Mouse (Mus musculus) heart, postnatal 0 days (tissue): ENCODE results near the gene Gm12166. TPM values are rescaled to one million over a fixed set of nuclear protein-coding genes. Genes with fewer than 3 reads are reported as not detected.

Experiments
- ATAC-seq: fragments of 200-750 bp; cut with Nextera tagmentation; 2 replicates; pipeline ENCODE4 v1.8.0; 2017; ENCODE audit warnings: low read depth, moderate number of reproducible peaks, moderate library complexity; ENCODE audit not compliant: insufficient read depth
- DNase-seq: peaks from one replicate; pipeline ENCODE4 v3.0.0-alpha.2; 2016; ENCODE audit warnings: low spot score
- H3K27ac ChIP-seq: fragments of 300-500 bp; sonication (generic); 2 replicates; pipeline ENCODE4 v1.5.1; 2014; ENCODE audit warnings: low read depth, mild to moderate bottlenecking
- H3K27me3 ChIP-seq: fragments of 300-500 bp; sonication (generic); 2 replicates; pipeline ENCODE4 v1.6.1; 2014; ENCODE audit warnings: low read length, mixed read lengths; ENCODE audit not compliant: control insufficient read depth, insufficient read depth
- H3K36me3 ChIP-seq: fragments of 300-500 bp; sonication (generic); replicated peaks from 2 replicates; pipeline ENCODE4 v1.6.1; 2014; ENCODE audit warnings: low read length, mixed read lengths; ENCODE audit not compliant: control insufficient read depth, insufficient read depth
- H3K4me1 ChIP-seq: fragments of 300-500 bp; sonication (generic); 2 replicates; pipeline ENCODE4 v1.6.1; 2014; ENCODE audit warnings: antibody characterized with exemption; ENCODE audit not compliant: control insufficient read depth, insufficient read depth
- H3K4me2 ChIP-seq: fragments of 300-500 bp; sonication (generic); 2 replicates; pipeline ENCODE4 v1.6.1; 2014; ENCODE audit warnings: low read depth, mild to moderate bottlenecking, low read length, moderate library complexity
- H3K4me3 ChIP-seq: fragments of 300-500 bp; sonication (generic); 2 replicates; pipeline ENCODE4 v1.5.1; 2014; ENCODE audit warnings: low read depth, low read length
- H3K9ac ChIP-seq: fragments of 300-500 bp; sonication (generic); replicated peaks from 2 replicates; pipeline ENCODE4 v1.6.1; 2014; ENCODE audit warnings: low read depth, low read length, mixed read lengths
- H3K9me3 ChIP-seq: fragments of 300-500 bp; sonication (generic); replicated peaks from 2 replicates; pipeline ENCODE4 v1.6.1; 2016; ENCODE audit warnings: low read length; ENCODE audit not compliant: control insufficient read depth
- CTCF ChIP-seq: IDR thresholded peaks from 2 replicates; pipeline ENCODE4 v1.5.1; 2016; ENCODE audit warnings: antibody characterized with exemption, control low read depth, low read depth
- EP300 ChIP-seq: IDR thresholded peaks from 2 replicates; pipeline ENCODE4 v1.6.1; 2016; ENCODE audit warnings: antibody characterized with exemption, low read depth
- WGBS: fragments of 180-500 bp; shearing (Covaris S2); extraction: QIAGEN DNeasy Blood & Tissue Kit; methylation state at CpG from one replicate; pipeline ENCODE4 v1.1.7; 2014; 5-methylcytosine and 5-hydroxymethylcytosine counted together
- polyA plus RNA-seq: library from polyadenylated mRNA; unstranded; fragments of >200 nt; fragmentation: Nextera tagmentation; extraction: Ambion mirVana; gene quantifications from 2 replicates; pipeline ENCODE4 v1.2.1, GENCODE M21; 2015
- total RNA-seq: library from RNA; depleted of rRNA; stranded (reverse); fragments of >200 nt; gene quantifications from 2 replicates; pipeline ENCODE4 v1.2.3, GENCODE M21; 2014; ENCODE audit warnings: low replicate concordance

Gene Gm12166
- total and polyA plus RNA-seq, 2 experiments from 2014 or later, result 1.8 to 3.9 TPM

DNA sequence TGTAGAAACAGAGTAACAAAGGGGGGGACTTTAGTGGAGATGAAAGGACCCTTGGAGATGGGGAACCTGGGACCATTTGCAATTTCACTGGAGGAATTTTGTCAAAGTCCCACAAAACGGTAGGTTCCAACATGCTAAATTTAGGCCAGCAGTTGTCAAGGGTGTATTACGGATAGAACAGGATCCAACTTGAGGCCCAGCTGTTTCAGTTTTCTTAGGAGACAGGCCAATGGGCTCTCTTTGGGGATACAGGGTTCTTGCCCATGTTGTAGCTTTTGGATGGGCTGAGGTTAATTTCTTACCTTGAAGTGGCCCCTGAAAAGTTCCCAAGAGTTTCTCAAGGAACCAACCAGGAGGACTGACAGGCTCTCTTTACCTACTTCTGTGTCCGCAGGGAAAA is 4.9 kb downstream of the Gm12166 start:
- ATAC-seq (no peak), DNase-seq (no peak)
- H3K27ac ChIP-seq, result no peak overlapping the region
- H3K4me1 ChIP-seq, result no peaks in the 10 kb centered on the region
- H3K9ac ChIP-seq, result no peak overlapping the region
- H3K4me3 ChIP-seq, result no peak overlapping the region
- 72% methylated on average over 3 of the region's 3 CpGs for WGBS
- H3K9me3 ChIP-seq, result no peaks in the 10 kb centered on the region
- no peak overlapping the region for H3K4me2 ChIP-seq
- no peaks in the 10 kb centered on the region for H3K36me3 ChIP-seq
- H3K27me3 ChIP-seq, result no peaks in the 10 kb centered on the region
- TF ChIP-seq EP300, result no peak
- TF ChIP-seq CTCF, result no peak

DNA sequence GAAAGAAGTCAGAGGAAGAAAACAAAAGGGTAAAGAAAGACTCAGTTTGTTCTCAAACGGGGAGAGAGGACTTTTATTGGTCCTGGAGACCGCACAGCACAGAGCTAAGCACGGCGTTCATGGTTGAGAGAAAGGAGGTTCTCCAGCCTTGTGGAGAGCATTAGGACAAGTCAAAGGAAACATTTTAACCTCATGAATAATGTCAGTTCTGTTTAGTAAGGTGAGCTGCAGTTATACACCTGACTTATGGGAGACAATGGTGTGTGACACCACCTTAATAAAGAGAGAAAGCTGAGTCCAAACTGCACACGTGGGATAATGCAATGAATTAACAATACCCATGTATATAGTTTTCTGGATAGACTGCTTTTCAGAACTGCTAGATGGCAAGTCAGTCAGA is 7.3 kb downstream of the Gm12166 start:
- DNase-seq, result no peak
- Histone ChIP-seq H3K36me3 (no peaks in the 10 kb centered on the region), H3K9me3 (no peaks in the 10 kb centered on the region), H3K4me2 (no peak overlapping the region), H3K27me3 (no peaks in the 10 kb centered on the region), H3K4me3 (no peak overlapping the region), H3K9ac (no peak overlapping the region), H3K4me1 (no peaks in the 10 kb centered on the region), H3K27ac (no peak overlapping the region)
- TF ChIP-seq CTCF, result no peak
- TF ChIP-seq EP300, result no peak
- 92% methylated on average over 5 of the region's 5 CpGs for WGBS
- no peak for ATAC-seq

DNA sequence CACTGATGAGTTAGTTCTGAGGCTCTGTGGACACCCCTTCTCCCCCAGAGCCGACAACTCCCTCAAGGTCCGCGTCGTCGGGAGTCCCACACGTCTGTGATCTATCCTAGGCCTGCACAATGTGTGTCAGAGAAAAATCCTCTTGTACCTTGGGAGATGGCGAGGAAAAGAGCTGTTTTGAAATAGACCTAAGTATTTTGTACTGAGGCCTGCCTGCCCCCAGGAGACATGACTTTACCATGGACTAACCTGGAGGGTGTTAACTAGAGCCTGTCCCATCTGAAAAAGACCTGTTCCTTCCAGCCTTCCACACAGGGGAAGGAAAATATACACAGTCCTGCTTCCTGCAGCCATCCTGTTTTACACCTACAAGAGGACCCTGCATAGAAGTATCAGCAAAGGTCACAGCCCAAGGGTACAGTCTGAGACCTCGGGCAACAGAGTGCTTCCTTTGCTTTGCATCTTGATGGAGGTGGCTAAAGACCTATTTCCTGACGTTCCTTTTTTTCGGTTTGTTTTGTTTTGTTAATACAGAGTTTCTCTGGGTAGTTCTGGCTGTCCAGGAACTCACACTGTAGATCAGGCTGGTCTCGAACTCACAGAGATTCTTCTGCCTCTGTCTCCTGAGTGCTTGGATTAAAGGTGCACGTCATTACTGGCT is 10.4 kb downstream of the Gm12166 start:
- WGBS, result 63% methylated on average over 12 of the region's 12 CpGs
- Histone ChIP-seq H3K27ac (no peak overlapping the region), H3K4me3 (no peak overlapping the region), H3K4me2 (no peak overlapping the region), H3K27me3 (no peaks in the 10 kb centered on the region), H3K4me1 (peaks cover 3% of the 10 kb centered on the region; the same call in 1 of the 2 replicates), H3K9ac (no peak overlapping the region), H3K9me3 (no peaks in the 10 kb centered on the region), H3K36me3 (no peaks in the 10 kb centered on the region)
- TF ChIP-seq CTCF (no peak), EP300 (no peak)
- no peak for ATAC-seq
- DNase-seq, result no peak

GRCm38 (mm10) chr11:46040841-46041556 is 11.1 kb downstream of the Gm12166 start:
- H3K9ac ChIP-seq, result no peak overlapping the region
- H3K27ac ChIP-seq, result no peak overlapping the region
- H3K9me3 ChIP-seq, result no peaks in the 10 kb centered on the region
- ATAC-seq (no peak), DNase-seq (no peak)
- H3K27me3 ChIP-seq, result no peaks in the 10 kb centered on the region
- WGBS, result 77% methylated on average over 9 of the region's 9 CpGs
- no peak for TF ChIP-seq CTCF
- TF ChIP-seq EP300, result no peak
- H3K36me3 ChIP-seq, result no peaks in the 10 kb centered on the region
- no peak overlapping the region for H3K4me3 ChIP-seq
- H3K4me1 ChIP-seq, result peaks cover 3% of the 10 kb centered on the region; the same call in 1 of the 2 replicates
- no peak overlapping the region for H3K4me2 ChIP-seq

DNA sequence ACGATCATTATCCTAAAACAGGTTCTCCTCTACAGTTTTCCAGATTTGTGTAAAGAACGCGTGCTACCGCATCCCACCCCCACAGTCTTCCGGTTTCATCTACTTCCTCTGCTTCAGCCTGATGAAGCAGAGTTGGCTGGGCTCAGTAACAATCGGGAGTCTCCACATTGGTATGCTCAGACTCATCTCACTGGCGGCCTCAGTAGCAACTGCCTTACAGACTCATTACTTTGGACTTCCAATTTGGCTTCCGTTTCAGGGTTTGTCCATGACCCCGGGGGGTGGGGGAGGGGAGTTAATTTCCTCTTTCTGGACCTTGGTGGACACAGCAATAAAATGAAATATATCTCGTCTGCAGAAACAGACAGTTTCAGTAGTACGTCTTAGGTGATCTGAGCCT is 12.8 kb downstream of the Gm12166 start:
- no peaks in the 10 kb centered on the region for H3K27me3 ChIP-seq
- 0 out of 2 replicates have a peak overlapping the region, but pooled peaks have one; percentile 32 for H3K27ac ChIP-seq
- peaks cover 3% of the 10 kb centered on the region; the same call in 1 of the 2 replicates for H3K4me1 ChIP-seq
- H3K4me3 ChIP-seq, result no peak overlapping the region
- WGBS, result 50% methylated on average over 11 of the region's 11 CpGs
- no peak for TF ChIP-seq EP300
- no peak for TF ChIP-seq CTCF
- no peaks in the 10 kb centered on the region for H3K36me3 ChIP-seq
- ATAC-seq (peak; percentile 55; the same call in 1 of the 2 replicates), DNase-seq (peak; percentile 39)
- H3K9me3 ChIP-seq, result no peaks in the 10 kb centered on the region
- peak overlapping the region; percentile 28 for H3K4me2 ChIP-seq
- no peak overlapping the region for H3K9ac ChIP-seq
